Comparison of ENCODE assay signal across 9 mouse cellular contexts in genomic region chr14:64546787-64547186, GRCm38 (mm10).
A peak's percentile ranks its signal among the peaks of the same experiment; 100 is the strongest.
DNase-seq lines count a peak whose midpoint lies in the region; ATAC-seq and TF ChIP-seq lines count a peak whose summit lies in the region.
"Had no signal": no experiment of that assay in that cellular context is flagged by ENCODE, and none has a peak within 500 bp of the region (broad histone marks: within the 10 kb centered on the region; RNA-seq: fewer than 3 reads in every experiment).

No protein-coding gene starts in this region.

- H3K4me3 ChIP-seq in neural tube, embryonic 15.5 days (replicated peaks): no peak overlapping the region
- H3K4me3 ChIP-seq in kidney, embryonic 14.5 days (ENCODE audit: low read length): no peak overlapping the region
- H3K4me3 ChIP-seq in neural tube, embryonic 11.5 days (ENCODE audit: low read depth, low read length): no peak overlapping the region
- H3K4me3 ChIP-seq in intestine, embryonic 16.5 days (ENCODE audit: low read length): no peak overlapping the region
- H3K4me3 ChIP-seq: liver, embryonic 15.5 days had no signal

- no peak for TF ChIP-seq CTCF in brain, embryonic 14.5 days (IDR thresholded peaks at IDR 0.05; ENCODE audit: borderline replicate concordance, extremely low read depth, insufficient read depth, insufficient read length)

- DNase-seq in neural tube, embryonic 10.5 days (ENCODE audit: extremely low spot score, low spot score): peak; percentile 61
- DNase-seq in brain, embryonic 14.5 days (ENCODE audit: low read depth): peak; percentile 45
- DNase-seq in neural tube, embryonic 11.5 days (ENCODE audit: low spot score): peak; percentile 64
- DNase-seq in right cerebral cortex, postnatal 4 days: no peak
- no peak for DNase-seq in layer of hippocampus, adult 8-10 months (ENCODE audit: low spot score in 2 of 2)

- no peaks in the 10 kb centered on the region for H3K27me3 ChIP-seq in neural tube, embryonic 15.5 days (replicated peaks)
- H3K27me3 ChIP-seq in kidney, embryonic 14.5 days (ENCODE audit: control insufficient read depth, insufficient read depth, low read length): no peaks in the 10 kb centered on the region
- H3K27me3 ChIP-seq in neural tube, embryonic 11.5 days (ENCODE audit: control insufficient read depth, insufficient read depth, low read length): no peaks in the 10 kb centered on the region
- no peaks in the 10 kb centered on the region for H3K27me3 ChIP-seq in intestine, embryonic 16.5 days (replicated peaks; ENCODE audit: control insufficient read depth, insufficient read depth, low read length)
- H3K27me3 ChIP-seq: liver, embryonic 15.5 days had no signal

- peaks cover 3% of the 10 kb centered on the region; the same call in 1 of the 2 replicates for H3K4me1 ChIP-seq in neural tube, embryonic 15.5 days
- H3K4me1 ChIP-seq in kidney, embryonic 14.5 days (ENCODE audit: control insufficient read depth, insufficient read depth, low read length): no peaks in the 10 kb centered on the region
- no peaks in the 10 kb centered on the region for H3K4me1 ChIP-seq in neural tube, embryonic 11.5 days (ENCODE audit: control insufficient read depth, insufficient read depth, low read length)
- H3K4me1 ChIP-seq in intestine, embryonic 16.5 days (ENCODE audit: control insufficient read depth, insufficient read depth, low read length): no peaks in the 10 kb centered on the region
- H3K4me1 ChIP-seq: liver, embryonic 15.5 days had no signal

- H3K9me3 ChIP-seq in neural tube, embryonic 15.5 days (replicated peaks): no peaks in the 10 kb centered on the region
- no peaks in the 10 kb centered on the region for H3K9me3 ChIP-seq in kidney, embryonic 14.5 days (ENCODE audit: control insufficient read depth, low read length)
- H3K9me3 ChIP-seq in neural tube, embryonic 11.5 days (ENCODE audit: control insufficient read depth, low read length): no peaks in the 10 kb centered on the region
- H3K9me3 ChIP-seq in intestine, embryonic 16.5 days (ENCODE audit: control insufficient read depth, low read length): no peaks in the 10 kb centered on the region
- H3K9me3 ChIP-seq: liver, embryonic 15.5 days had no signal

- no peak for ATAC-seq in neural tube, embryonic 15.5 days (ENCODE audit: low FRiP score)
- 0 out of 2 replicates have a peak, but pooled peaks have one; percentile 52 for ATAC-seq in kidney, embryonic 14.5 days (ENCODE audit: low FRiP score, low TSS enrichment)
- no peak for ATAC-seq in neural tube, embryonic 11.5 days (ENCODE audit: insufficient read depth, low FRiP score, low TSS enrichment)
- ATAC-seq in intestine, embryonic 16.5 days: no peak

- TF ChIP-seq POLR2A in brain, embryonic 14.5 days (IDR thresholded peaks at IDR 0.05; ENCODE audit: borderline replicate concordance, extremely low read depth, insufficient read depth, insufficient read length, poor library complexity, severe bottlenecking): no peak

- H3K9ac ChIP-seq in neural tube, embryonic 15.5 days (replicated peaks): no peak overlapping the region
- no peak overlapping the region for H3K9ac ChIP-seq in kidney, embryonic 14.5 days (ENCODE audit: low read depth, low read length)
- no peak overlapping the region for H3K9ac ChIP-seq in neural tube, embryonic 11.5 days (ENCODE audit: low read length)
- H3K9ac ChIP-seq in intestine, embryonic 16.5 days (ENCODE audit: low read depth, low read length): no peak overlapping the region
- H3K9ac ChIP-seq: liver, embryonic 15.5 days had no signal

- no peak overlapping the region for H3K4me2 ChIP-seq in neural tube, embryonic 15.5 days
- H3K4me2 ChIP-seq in kidney, embryonic 14.5 days (replicated peaks; ENCODE audit: low read depth, low read length): no peak overlapping the region
- no peak overlapping the region for H3K4me2 ChIP-seq in neural tube, embryonic 11.5 days (ENCODE audit: low read depth)
- H3K4me2 ChIP-seq in intestine, embryonic 16.5 days (ENCODE audit: low read depth, low read length): no peak overlapping the region
- H3K4me2 ChIP-seq: liver, embryonic 15.5 days had no signal

- H3K36me3 ChIP-seq in neural tube, embryonic 15.5 days: no peaks in the 10 kb centered on the region
- H3K36me3 ChIP-seq in kidney, embryonic 14.5 days (ENCODE audit: control insufficient read depth, insufficient read depth, low read length): no peaks in the 10 kb centered on the region
- no peaks in the 10 kb centered on the region for H3K36me3 ChIP-seq in neural tube, embryonic 11.5 days (ENCODE audit: control insufficient read depth, insufficient read depth, low read length)
- H3K36me3 ChIP-seq in intestine, embryonic 16.5 days (ENCODE audit: control insufficient read depth, insufficient read depth, low read length): no peaks in the 10 kb centered on the region
- H3K36me3 ChIP-seq: liver, embryonic 15.5 days had no signal

- no peak overlapping the region for H3K27ac ChIP-seq in neural tube, embryonic 15.5 days (replicated peaks)
- no peak overlapping the region for H3K27ac ChIP-seq in kidney, embryonic 14.5 days (ENCODE audit: low read depth, low read length)
- no peak overlapping the region for H3K27ac ChIP-seq in neural tube, embryonic 11.5 days (ENCODE audit: low read depth, low read length)
- no peak overlapping the region for H3K27ac ChIP-seq in intestine, embryonic 16.5 days (ENCODE audit: low read length)
- H3K27ac ChIP-seq: liver, embryonic 15.5 days had no signal

- WGBS in neural tube, embryonic 15.5 days: 14% methylated on average over 4 of the region's 4 CpGs
- 2% methylated on average over 4 of the region's 4 CpGs for WGBS in kidney, embryonic 14.5 days
- WGBS in neural tube, embryonic 11.5 days: 1% methylated on average over 4 of the region's 4 CpGs
- 0% methylated on average over 4 of the region's 4 CpGs for WGBS in intestine, embryonic 16.5 days

Comparison
In these comparisons a context has a peak if more than half of its experiments do, and no peak if none do; other contexts are left out.
1. DNase-seq: peak in neural tube, embryonic 10.5 days (single experiment), brain, embryonic 14.5 days (single experiment) and neural tube, embryonic 11.5 days (single experiment); none in right cerebral cortex, postnatal 4 days (single experiment) and layer of hippocampus, adult 8-10 months (0 of 2).